9 mouse cellular contexts compared by ENCODE assay signal in the genomic region with DNA sequence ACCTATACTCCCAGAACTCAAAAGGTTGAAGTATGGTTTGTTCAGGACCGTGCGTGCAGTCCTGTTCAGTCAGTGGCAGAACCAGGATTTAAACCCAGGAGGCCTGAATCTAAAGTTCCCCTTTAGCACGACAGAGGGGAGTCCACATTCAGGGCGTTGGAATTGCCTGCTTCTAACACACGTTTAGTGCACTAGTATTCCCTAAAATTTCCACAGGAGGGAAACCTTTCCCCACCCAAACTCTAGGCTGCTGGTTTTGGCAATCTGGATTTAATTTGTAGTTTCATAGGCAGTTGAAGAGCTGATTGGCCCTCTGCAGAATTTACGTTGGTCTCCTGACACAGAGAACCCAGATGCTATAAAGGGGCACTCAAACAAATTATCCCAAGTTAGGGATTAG. TPM values are rescaled to one million over a fixed set of nuclear protein-coding genes. Genes with fewer than 3 reads are reported as not detected.
DNase-seq lines count a peak whose midpoint lies in the region; ATAC-seq and TF ChIP-seq lines count a peak whose summit lies in the region.
"Had no signal": no experiment of that assay in that cellular context is flagged by ENCODE, and none has a peak within 500 bp of the region (broad histone marks: within the 10 kb centered on the region; RNA-seq: fewer than 3 reads in every experiment).

No protein-coding gene starts in this region.

- WGBS in heart, postnatal 0 days = 38% methylated on average over 6 of the region's 6 CpGs
- WGBS in embryonic facial prominence, embryonic 13.5 days = 30% methylated on average over 6 of the region's 6 CpGs
- 36% methylated on average over 6 of the region's 6 CpGs for WGBS in stomach, postnatal 0 days

- intact Hi-C loops in heart, postnatal 14 days (cut with DNase I) = no loop called here

- H3K9me3 ChIP-seq in heart, postnatal 0 days (replicated peaks; ENCODE audit: control insufficient read depth, low read length) = no peaks in the 10 kb centered on the region
- no peaks in the 10 kb centered on the region for H3K9me3 ChIP-seq in embryonic facial prominence, embryonic 13.5 days
- no peaks in the 10 kb centered on the region for H3K9me3 ChIP-seq in stomach, postnatal 0 days (ENCODE audit: control insufficient read depth, low read length)
- H3K9me3 ChIP-seq: stomach, embryonic 15.5 days had no signal

- peak; percentile 25 for DNase-seq in heart, postnatal 0 days (ENCODE audit: low spot score)
- DNase-seq in heart, postnatal 14 days = no peak
- DNase-seq in ovary, postnatal 14 days (ENCODE audit: low spot score) = peak; percentile 25
- DNase-seq in ovary, postnatal 10 days (ENCODE audit: low spot score) = no peak
- DNase-seq in stomach, postnatal 0 days (ENCODE audit: low spot score) = no peak
- no peak for DNase-seq in thymus, postnatal 10 days (ENCODE audit: low spot score in 2 of 2)

- no peaks in the 10 kb centered on the region for H3K27me3 ChIP-seq in heart, postnatal 0 days (ENCODE audit: control insufficient read depth, insufficient read depth, low read length)
- H3K27me3 ChIP-seq in embryonic facial prominence, embryonic 13.5 days = no peaks in the 10 kb centered on the region
- H3K27me3 ChIP-seq in stomach, postnatal 0 days (ENCODE audit: control insufficient read depth, insufficient read depth, low read length) = no peaks in the 10 kb centered on the region
- H3K27me3 ChIP-seq: stomach, embryonic 15.5 days had no signal

- no peak overlapping the region for H3K4me3 ChIP-seq in heart, postnatal 0 days (ENCODE audit: low read depth, low read length)
- H3K4me3 ChIP-seq in embryonic facial prominence, embryonic 13.5 days = no peak overlapping the region
- no peak overlapping the region for H3K4me3 ChIP-seq in stomach, postnatal 0 days (ENCODE audit: low read depth, low read length)
- H3K4me3 ChIP-seq: stomach, embryonic 15.5 days had no signal

- TF ChIP-seq CTCF in heart, postnatal 0 days (IDR thresholded peaks at IDR 0.05; ENCODE audit: low read depth) = peak; percentile 52
- TF ChIP-seq CTCF in stomach, postnatal 0 days (IDR thresholded peaks at IDR 0.05; ENCODE audit: low read depth) = peak; percentile 78

- no peak overlapping the region for H3K27ac ChIP-seq in heart, postnatal 0 days (ENCODE audit: low read depth)
- H3K27ac ChIP-seq in embryonic facial prominence, embryonic 13.5 days = peak overlapping the region; percentile 81
- no peak overlapping the region for H3K27ac ChIP-seq in stomach, postnatal 0 days (replicated peaks)
- H3K27ac ChIP-seq: stomach, embryonic 15.5 days had no signal

- ATAC-seq in heart, postnatal 0 days (ENCODE audit: insufficient read depth, low read depth) = no peak
- 0 out of 2 replicates have a peak, but pooled peaks have one; percentile 28 for ATAC-seq in embryonic facial prominence, embryonic 13.5 days (ENCODE audit: insufficient number of reproducible peaks, insufficient read depth, low FRiP score, low TSS enrichment, low read depth)
- ATAC-seq in stomach, postnatal 0 days (ENCODE audit: low FRiP score, low TSS enrichment) = peak; percentile 49; the same call in 1 of the 2 replicates
- ATAC-seq in monocyte, adult 5-6 weeks (replicated peaks; ENCODE audit: insufficient number of reproducible peaks, low FRiP score, low TSS enrichment, poor library complexity, severe bottlenecking) = no peak

- no peaks in the 10 kb centered on the region for H3K36me3 ChIP-seq in heart, postnatal 0 days (replicated peaks; ENCODE audit: control insufficient read depth, insufficient read depth, low read length)
- no peaks in the 10 kb centered on the region for H3K36me3 ChIP-seq in embryonic facial prominence, embryonic 13.5 days
- H3K36me3 ChIP-seq in stomach, postnatal 0 days (ENCODE audit: control insufficient read depth, insufficient read depth, low read length) = no peaks in the 10 kb centered on the region
- H3K36me3 ChIP-seq: stomach, embryonic 15.5 days had no signal

- peaks cover 6% of the 10 kb centered on the region; the same call in 1 of the 2 replicates for H3K4me1 ChIP-seq in heart, postnatal 0 days (ENCODE audit: control insufficient read depth, insufficient read depth)
- H3K4me1 ChIP-seq in embryonic facial prominence, embryonic 13.5 days = no peaks in the 10 kb centered on the region
- no peaks in the 10 kb centered on the region; the same call in 1 of the 2 replicates for H3K4me1 ChIP-seq in stomach, postnatal 0 days (replicated peaks; ENCODE audit: control insufficient read depth, insufficient read depth)

- H3K9ac ChIP-seq in heart, postnatal 0 days (replicated peaks; ENCODE audit: low read depth, low read length) = no peak overlapping the region
- no peak overlapping the region for H3K9ac ChIP-seq in embryonic facial prominence, embryonic 13.5 days
- no peak overlapping the region for H3K9ac ChIP-seq in stomach, postnatal 0 days (ENCODE audit: low read length)
- H3K9ac ChIP-seq: stomach, embryonic 15.5 days had no signal

- H3K4me2 ChIP-seq in heart, postnatal 0 days (ENCODE audit: low read depth, low read length) = no peak overlapping the region
- peak overlapping the region; percentile 21; the same call in 1 of the 2 replicates for H3K4me2 ChIP-seq in embryonic facial prominence, embryonic 13.5 days
- H3K4me2 ChIP-seq in stomach, postnatal 0 days (replicated peaks; ENCODE audit: low read depth) = no peak overlapping the region
- H3K4me2 ChIP-seq: stomach, embryonic 15.5 days had no signal

- no peak for TF ChIP-seq EP300 in heart, postnatal 0 days (IDR thresholded peaks at IDR 0.05; ENCODE audit: low read depth)
- TF ChIP-seq EP300 in stomach, postnatal 0 days (optimal IDR thresholded peaks at IDR 0.05) = no peak

RNA-seq across cellular contexts. Expression of gene Smpd1, which starts 5.1 kb away (rescaled TPM):
- total RNA-seq in heart, postnatal 0 days (2014; rRNA removed; ENCODE audit: low replicate concordance) = 159 and 173 TPM in 2 replicates
- 81.0 and 85.3 TPM in 2 replicates for polyA plus RNA-seq in heart, postnatal 0 days (2015; fragmentation: Nextera tagmentation; extraction: Ambion mirVana)
- total RNA-seq in heart, postnatal 14 days (2021) = 100 to 1,000 TPM; 128 to 133 TPM
- polyA plus RNA-seq in embryonic facial prominence, embryonic 13.5 days (2015; fragmentation: Nextera tagmentation; extraction: Ambion mirVana) = 36.7 and 37.1 TPM in 2 replicates
- polyA plus RNA-seq in stomach, postnatal 0 days (2015; fragmentation: Nextera tagmentation; extraction: Ambion mirVana) = 79.7 and 91.0 TPM in 2 replicates
- total RNA-seq in monocyte, adult 5-6 weeks (2017) = 20.2 to 29.2 TPM (median 28.0 TPM) in 3 replicates

RNA-seq across cellular contexts. Expression of gene Apbb1, which starts 32.4 kb away (rescaled TPM):
- 48.0 and 170 TPM in 2 replicates for total RNA-seq in heart, postnatal 0 days (2014; rRNA removed; ENCODE audit: low replicate concordance)
- polyA plus RNA-seq in heart, postnatal 0 days (2015; fragmentation: Nextera tagmentation; extraction: Ambion mirVana) = 67.3 and 69.7 TPM in 2 replicates
- total RNA-seq in heart, postnatal 14 days (2021) = 10 to 100 TPM; 80.5 to 86.5 TPM
- 59.9 and 62.3 TPM in 2 replicates for polyA plus RNA-seq in embryonic facial prominence, embryonic 13.5 days (2015; fragmentation: Nextera tagmentation; extraction: Ambion mirVana)
- polyA plus RNA-seq in stomach, postnatal 0 days (2015; fragmentation: Nextera tagmentation; extraction: Ambion mirVana) = 16.6 and 18.5 TPM in 2 replicates
- total RNA-seq in monocyte, adult 5-6 weeks (2017) = 6.0 to 25.3 TPM (median 10.9 TPM) in 3 replicates

RNA-seq across cellular contexts. Expression of gene Hpx, which starts 50.9 kb away (rescaled TPM):
- 0.38 and 1.0 TPM in 2 replicates for total RNA-seq in heart, postnatal 0 days (2014; rRNA removed; ENCODE audit: low replicate concordance)
- polyA plus RNA-seq in heart, postnatal 0 days (2015; fragmentation: Nextera tagmentation; extraction: Ambion mirVana) = 0.15 and 0.18 TPM in 2 replicates
- under 1 TPM in 1 of 2 experiments, not detected in 1; 0.48 TPM for total RNA-seq in heart, postnatal 14 days (2021)
- 0.37 and 3.7 TPM in 2 replicates for polyA plus RNA-seq in embryonic facial prominence, embryonic 13.5 days (2015; fragmentation: Nextera tagmentation; extraction: Ambion mirVana)
- 2.7 and 5.4 TPM in 2 replicates for polyA plus RNA-seq in stomach, postnatal 0 days (2015; fragmentation: Nextera tagmentation; extraction: Ambion mirVana)
- total RNA-seq in monocyte, adult 5-6 weeks (2017) = not detected in 3 replicates

Comparison
In these comparisons a context has a peak if more than half of its experiments do, and no peak if none do; other contexts are left out.
1. DNase-seq: peak in heart, postnatal 0 days (single experiment) and ovary, postnatal 14 days (single experiment); none in heart, postnatal 14 days (0 of 2), ovary, postnatal 10 days (single experiment), stomach, postnatal 0 days (single experiment) and thymus, postnatal 10 days (0 of 2).
2. ATAC-seq: peak in embryonic facial prominence, embryonic 13.5 days (single experiment) and stomach, postnatal 0 days (single experiment); none in heart, postnatal 0 days (single experiment) and monocyte, adult 5-6 weeks (single experiment).